In the genomic region with DNA sequence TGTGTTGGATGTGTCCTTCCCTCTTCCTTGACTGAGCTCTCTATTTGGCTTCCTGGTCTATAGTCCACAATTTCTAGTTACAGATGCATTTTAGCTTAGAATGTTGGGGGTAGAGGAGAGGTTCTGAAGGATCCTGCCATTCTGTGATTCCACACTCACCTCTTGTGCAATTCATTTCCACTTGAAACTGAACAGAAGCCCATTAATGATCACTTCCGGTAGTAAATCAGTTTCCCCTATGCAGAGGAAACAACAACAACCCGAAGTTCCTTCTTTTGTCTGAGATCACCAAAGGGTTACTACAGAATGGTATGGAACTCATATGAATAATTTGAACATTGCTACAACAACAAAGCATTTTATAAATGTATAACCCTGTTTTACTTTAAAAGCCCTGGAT, we compare ENCODE assay signal across 20 mouse cellular contexts.
DNase-seq lines count a peak whose midpoint lies in the region; ATAC-seq lines count a peak whose summit lies in the region.
"Had no signal": no experiment of that assay in that cellular context is flagged by ENCODE, and none has a peak within 500 bp of the region (broad histone marks: within the 10 kb centered on the region; RNA-seq: fewer than 3 reads in every experiment).

No protein-coding gene starts in this region.

- no peak for DNase-seq in spleen, postnatal 14 days (ENCODE audit: low spot score in 2 of 2)
- DNase-seq in liver: no peak
- DNase-seq: adrenal gland, adult 8-10 months; adrenal gland, postnatal 14 days; adrenal gland, postnatal 36 days; B cell, adult 2 months; cerebellum, adult 11-12 months; cerebellum, adult 2 months; cerebellum, adult 9-10 months; cerebellum, postnatal 10 days; cerebellum, postnatal 25 days; embryo, embryonic 11 days had no signal

- peak; percentile 68 for ATAC-seq in common myeloid progenitor, adult 5-6 weeks (replicated peaks; ENCODE audit: low read depth, poor library complexity, severe bottlenecking)
- ATAC-seq in hematopoietic stem cell, adult 5-6 weeks (replicated peaks in 1 of 2; ENCODE audit: insufficient read depth in 1 of 2, low FRiP score in 2 of 2, low TSS enrichment in 1 of 2, low read depth in 1 of 2, poor library complexity in 2 of 2, severe bottlenecking in 2 of 2): peak; percentile 42 to 76
- ATAC-seq in megakaryocyte progenitor cell, adult 5-6 weeks (replicated peaks; ENCODE audit: poor library complexity): peak; percentile 76
- ATAC-seq: activated CD4-positive, CD25-positive, alpha-beta regulatory T cell, adult 4 months; CD4-positive, CD25-positive, alpha-beta regulatory T cell, adult 4 months; forebrain, embryonic 14.5 days; forebrain, embryonic 16.5 days; Patski had no signal
